Mouse (Mus musculus) heart, postnatal 36 days (tissue): ENCODE measurements around the gene Esrrg. TPM values are rescaled to one million over a fixed set of nuclear protein-coding genes. Genes with fewer than 3 reads are reported as not detected.

Source experiments
- DNase-seq, 2 experiments: peaks; one replicate each; pipeline ENCODE4 v3.0.0; 2021 to 2022
- intact Hi-C: fragments of 180-260 bp; cut with DNase I; formaldehyde crosslinking; loops from one replicate; pipeline ENCODE4 v1.15.1; 2025
- total RNA-seq, 2 experiments: library from RNA; stranded (reverse); gene quantifications; 2 replicates each; pipeline ENCODE4 v1.2.3; 2021

Esrrg gene
- total RNA-seq, 2 experiments from 2014 or later, result 42.5 to 45.7 TPM

- intact Hi-C loops, result loop anchor here (10.0 kb wide), 1 partner anchor 308 kb away; no protein-coding TSS in a partner anchor
- peak in 1 of 2 experiments; percentile 8 for DNase-seq
Measured at GRCm38 (mm10) chr1:187762641-187763450, 154.3 kb downstream of the Esrrg start.

- intact Hi-C loops, result loop anchor here (10.0 kb wide), 1 partner anchor 309 kb away; no protein-coding TSS in a partner anchor
- DNase-seq, result no peak
Measured at GRCm38 (mm10) chr1:187763451-187763755, 154.8 kb downstream of the Esrrg start.

GRCm38 (mm10) chr1:187763821-187764220, 155.2 kb downstream of the Esrrg start:
- DNase-seq, result no peak
- intact Hi-C loops, result loop anchor here (10.0 kb wide), 1 partner anchor 309 kb away; no protein-coding TSS in a partner anchor

- intact Hi-C loops, result loop anchor here (10.0 kb wide), 1 partner anchor 311 kb away; no protein-coding TSS in a partner anchor
- DNase-seq, result no peak
Measured at GRCm38 (mm10) chr1:187765577-187765976, 157.0 kb downstream of the Esrrg start.

- intact Hi-C loops, result loop anchor here (10.0 kb wide), 1 partner anchor 313 kb away; no protein-coding TSS in a partner anchor
- DNase-seq, result no peak
Measured at GRCm38 (mm10) chr1:187767355-187767754, 158.8 kb downstream of the Esrrg start.

- DNase-seq, result no peak
Measured at GRCm38 (mm10) chr1:187770234-187770633, 161.6 kb downstream of the Esrrg start.

GRCm38 (mm10) chr1:187771067-187771466, 162.5 kb downstream of the Esrrg start:
- intact Hi-C loops, result no loop called here

More at GRCm38 (mm10) chr1:187770234-187770633, 161.6 kb downstream of the Esrrg start:
- intact Hi-C loops, result no loop called here

GRCm38 (mm10) chr1:187779589-187780178, 171.1 kb downstream of the Esrrg start:
- no peak for DNase-seq
- intact Hi-C loops, result no loop called here

More at GRCm38 (mm10) chr1:187771067-187771466, 162.5 kb downstream of the Esrrg start:
- DNase-seq, result no peak

GRCm38 (mm10) chr1:187785226-187785625, 176.6 kb downstream of the Esrrg start:
- no peak for DNase-seq
- intact Hi-C loops, result no loop called here

GRCm38 (mm10) chr1:187787055-187788016, 178.7 kb downstream of the Esrrg start:
- intact Hi-C loops, result no loop called here
- DNase-seq, result no peak

- intact Hi-C loops, result no loop called here
- no peak for DNase-seq
Measured at GRCm38 (mm10) chr1:187794240-187794930, 185.8 kb downstream of the Esrrg start.

GRCm38 (mm10) chr1:187795551-187795950, 187.0 kb downstream of the Esrrg start:
- intact Hi-C loops, result no loop called here
- peak; percentile 8 to 20 for DNase-seq

GRCm38 (mm10) chr1:187799300-187799699, 190.7 kb downstream of the Esrrg start:
- intact Hi-C loops, result no loop called here
- DNase-seq, result no peak

- intact Hi-C loops, result no loop called here
- DNase-seq, result peak; percentile 8 to 23
Measured at GRCm38 (mm10) chr1:187800761-187801160, 192.2 kb downstream of the Esrrg start.

- DNase-seq, result no peak
- intact Hi-C loops, result no loop called here
Measured at GRCm38 (mm10) chr1:187803566-187803965, 195.0 kb downstream of the Esrrg start.

GRCm38 (mm10) chr1:187803997-187804396, 195.4 kb downstream of the Esrrg start:
- intact Hi-C loops, result no loop called here
- DNase-seq, result no peak

- no peak for DNase-seq
- intact Hi-C loops, result no loop called here
Measured at GRCm38 (mm10) chr1:187805001-187805400, 196.4 kb downstream of the Esrrg start.

GRCm38 (mm10) chr1:187807477-187808390, 199.1 kb downstream of the Esrrg start:
- intact Hi-C loops, result no loop called here
- DNase-seq, result no peak

GRCm38 (mm10) chr1:187808391-187808922, 199.9 kb downstream of the Esrrg start:
- intact Hi-C loops, result no loop called here
- DNase-seq, result no peak
